Mouse (Mus musculus) MEL (cell line): ENCODE results near the gene Btg3. TPM values are rescaled to one million over a fixed set of nuclear protein-coding genes. Genes with fewer than 3 reads are reported as not detected.
A peak's percentile ranks its signal among the peaks of the same experiment; 100 is the strongest.
"Not testable (repeated sequence)": the region's sequence is repeated elsewhere in the genome, so short reads cannot be mapped to it uniquely, and the experiment has no call there.

Experiments used
- DNase-seq: peaks from one replicate; pipeline ENCODE4 v3.0.0; 2011; ENCODE audit warnings: low read depth, low spot score
- H3K27ac ChIP-seq: 2 replicates; pipeline ENCODE4 v1.5.1; 2012; ENCODE audit warnings: low read depth, mild to moderate bottlenecking, control low read depth, low read length, moderate library complexity; ENCODE audit not compliant: control insufficient read depth
- H3K27me3 ChIP-seq, 2 experiments: fragments of 150-350 bp in 1 of 2; sonication (generic) in 1 of 2; 2 replicates each; pipeline ENCODE4 v1.6.1; 2012; ENCODE audit warnings: low read length in 2 of 2, mild to moderate bottlenecking in 2 of 2, improper control_type of control experiment in 1 of 2, moderate library complexity in 1 of 2; ENCODE audit not compliant: insufficient read depth in 2 of 2, control insufficient read depth in 1 of 2
- H3K36me3 ChIP-seq, 2 experiments: 2 replicates each; pipeline ENCODE4 v1.6.1; 2012 to 2014; ENCODE audit warnings: low read length in 2 of 2, improper control_type of control experiment in 1 of 2, inconsistent platforms in 1 of 2, mild to moderate bottlenecking in 1 of 2; ENCODE audit not compliant: insufficient read depth in 2 of 2, control insufficient read depth in 1 of 2
- H3K4me1 ChIP-seq, 2 experiments: fragments of 150-350 bp in 1 of 2; sonication (generic) in 1 of 2; 2 replicates each; pipeline ENCODE4 v1.6.1; 2012; ENCODE audit warnings: low read length in 2 of 2, improper control_type of control experiment in 1 of 2, mild to moderate bottlenecking in 1 of 2; ENCODE audit not compliant: insufficient read depth in 2 of 2, control insufficient read depth in 1 of 2
- H3K4me3 ChIP-seq, 2 experiments: fragments of 150-350 bp in 1 of 2; sonication (generic) in 1 of 2; 2 replicates each; pipeline ENCODE4 v1.5.1; 2012; ENCODE audit warnings: low read depth in 2 of 2, low read length in 2 of 2, mild to moderate bottlenecking in 2 of 2, moderate library complexity in 2 of 2, control low read depth in 1 of 2, improper control_type of control experiment in 1 of 2; ENCODE audit not compliant: control insufficient read depth in 1 of 2, insufficient read depth in 1 of 2
- H3K79me2 ChIP-seq: 2 replicates; pipeline ENCODE4 v1.6.1; 2012; ENCODE audit warnings: mild to moderate bottlenecking, low read length, moderate library complexity; ENCODE audit not compliant: control insufficient read depth, poor library complexity, insufficient read depth
- H3K9ac ChIP-seq: 2 replicates; pipeline ENCODE4 v1.6.1; 2012; ENCODE audit warnings: low read depth, mild to moderate bottlenecking, control low read depth, low read length, moderate library complexity; ENCODE audit not compliant: control insufficient read depth, poor library complexity, severe bottlenecking
- H3K9me3 ChIP-seq: fragments of 150-350 bp; sonication (generic); replicated peaks from 2 replicates; pipeline ENCODE4 v1.6.1; 2012; ENCODE audit warnings: mild to moderate bottlenecking, low read length, improper control_type of control experiment, moderate library complexity; ENCODE audit not compliant: insufficient read depth
- CHD1 ChIP-seq: IDR thresholded peaks from 2 replicates; pipeline ENCODE4 v1.6.1; 2012; ENCODE audit warnings: low read depth, mild to moderate bottlenecking, inconsistent platforms, low read length, improper control_type of control experiment
- CHD2 ChIP-seq: IDR thresholded peaks from 2 replicates; pipeline ENCODE4 v1.6.1; 2011; ENCODE audit warnings: low read length, improper control_type of control experiment
- CTCF ChIP-seq, 3 experiments: IDR thresholded peaks in 2 of 3; conservative IDR thresholded peaks in 1 of 3; 2 replicates each; pipeline ENCODE4 v1.5.1; 2011 to 2012; ENCODE audit warnings: low read length in 3 of 3, low read depth in 2 of 3, mild to moderate bottlenecking in 2 of 3, improper control_type of control experiment in 1 of 3, inconsistent platforms in 1 of 3, mixed read lengths in 1 of 3, moderate library complexity in 1 of 3; ENCODE audit not compliant: control insufficient read depth in 1 of 3, insufficient read depth in 1 of 3, poor library complexity in 1 of 3, severe bottlenecking in 1 of 3
- EP300 ChIP-seq, 2 experiments: IDR thresholded peaks; 2 replicates each; pipeline ENCODE4 v1.6.1; 2011; ENCODE audit warnings: improper control_type of control experiment in 2 of 2, low read length in 2 of 2, low read depth in 1 of 2, mild to moderate bottlenecking in 1 of 2
- GABPA ChIP-seq: IDR thresholded peaks from 2 replicates; pipeline ENCODE4 v1.6.1; 2012; ENCODE audit warnings: low read depth, mild to moderate bottlenecking, inconsistent platforms, low read length, improper control_type of control experiment, moderate library complexity
- HCFC1 ChIP-seq: IDR thresholded peaks from 2 replicates; pipeline ENCODE4 v1.6.1; 2012; ENCODE audit warnings: low read depth, mild to moderate bottlenecking, inconsistent platforms, low read length, improper control_type of control experiment, moderate library complexity
- JUND ChIP-seq: IDR thresholded peaks from 2 replicates; pipeline ENCODE4 v1.6.1; 2011; ENCODE audit warnings: low read depth, mild to moderate bottlenecking, improper control_type of control experiment, low read length
- KAT2A ChIP-seq: conservative IDR thresholded peaks from 2 replicates; pipeline ENCODE4 v1.6.1; 2012; ENCODE audit warnings: low read depth, low read length, improper control_type of control experiment, inconsistent platforms
- MAX ChIP-seq: IDR thresholded peaks from 2 replicates; pipeline ENCODE4 v1.6.1; 2011; ENCODE audit warnings: low read length, improper control_type of control experiment
- MAZ ChIP-seq: IDR thresholded peaks from 2 replicates; pipeline ENCODE4 v1.6.1; 2012; ENCODE audit warnings: low read depth, mild to moderate bottlenecking, inconsistent platforms, low read length, improper control_type of control experiment
- MEF2A ChIP-seq: IDR thresholded peaks from 2 replicates; pipeline ENCODE4 v1.6.1; 2014; ENCODE audit warnings: low read depth, mild to moderate bottlenecking, inconsistent platforms, low read length, improper control_type of control experiment; ENCODE audit not compliant: poor library complexity, insufficient replicate concordance, severe bottlenecking; ENCODE audit errors: extremely low read depth
- MXI1 ChIP-seq: IDR thresholded peaks from 2 replicates; pipeline ENCODE4 v1.6.1; 2011; ENCODE audit warnings: mild to moderate bottlenecking, low read depth, low read length, improper control_type of control experiment
- MYC ChIP-seq: IDR thresholded peaks from 2 replicates; pipeline ENCODE4 v1.6.1; 2011; ENCODE audit warnings: low read depth, mild to moderate bottlenecking, low read length, improper control_type of control experiment, moderate library complexity
- NELFE ChIP-seq: IDR thresholded peaks from 2 replicates; pipeline ENCODE4 v1.6.1; 2011; ENCODE audit warnings: low read depth, low read length, improper control_type of control experiment
- POLR2A ChIP-seq, 2 experiments: IDR thresholded peaks; 2 replicates each; pipeline ENCODE4 v1.6.1; 2011 to 2012; ENCODE audit warnings: low read length in 2 of 2, mild to moderate bottlenecking in 2 of 2, control low read depth in 1 of 2, improper control_type of control experiment in 1 of 2, low read depth in 1 of 2, moderate library complexity in 1 of 2; ENCODE audit not compliant: control insufficient read depth in 1 of 2, insufficient read depth in 1 of 2, poor library complexity in 1 of 2
- RCOR1 ChIP-seq: IDR thresholded peaks from 2 replicates; pipeline ENCODE4 v1.6.1; 2012; ENCODE audit warnings: low read depth, mild to moderate bottlenecking, inconsistent platforms, low read length, improper control_type of control experiment
- SMC3 ChIP-seq: IDR thresholded peaks from 2 replicates; pipeline ENCODE4 v1.6.1; 2011; ENCODE audit warnings: low read depth, low read length, improper control_type of control experiment
- TBP ChIP-seq: IDR thresholded peaks from 2 replicates; pipeline ENCODE4 v1.8.0; 2011; ENCODE audit warnings: low read depth, low read length, improper control_type of control experiment
- TCF12 ChIP-seq: IDR thresholded peaks from 2 replicates; pipeline ENCODE4 v1.6.1; 2014; ENCODE audit warnings: low read depth, mild to moderate bottlenecking, inconsistent platforms, low read length, improper control_type of control experiment, moderate library complexity
- USF2 ChIP-seq, 2 experiments: IDR thresholded peaks; 2 replicates each; pipeline ENCODE4 v1.6.1; 2011 to 2012; ENCODE audit warnings: improper control_type of control experiment in 2 of 2, low read length in 2 of 2, borderline replicate concordance in 1 of 2, inconsistent platforms in 1 of 2, low read depth in 1 of 2, mild to moderate bottlenecking in 1 of 2; ENCODE audit not compliant: insufficient read depth in 1 of 2
- ZMIZ1 ChIP-seq: IDR thresholded peaks from 2 replicates; pipeline ENCODE4 v1.6.1; 2012; ENCODE audit warnings: low read depth, mild to moderate bottlenecking, inconsistent platforms, low read length, improper control_type of control experiment, moderate library complexity
- polyA plus RNA-seq, 2 experiments: library from polyadenylated mRNA; stranded (reverse) in 1 of 2; unstranded in 1 of 2; fragments of >175 nt in 1 of 2; fragments of >200 nt in 1 of 2; gene quantifications; 2 replicates each; pipeline versions ENCODE4 v1.2.1 to v1.2.4; 2012; ENCODE audit warnings: low replicate concordance in 2 of 2, low read depth in 1 of 2; ENCODE audit not compliant: insufficient read length in 2 of 2, insufficient read depth in 1 of 2, missing spikeins in 1 of 2
- total RNA-seq: library from RNA; depleted of rRNA; stranded (reverse); fragments of 300-350 nt; gene quantifications from 2 replicates; pipeline ENCODE4 v1.2.3, GENCODE M21; 2012

Gene Btg3
- total and polyA plus RNA-seq, 3 experiments: 8.5 to 17.5 TPM; not detected in 1

DNA sequence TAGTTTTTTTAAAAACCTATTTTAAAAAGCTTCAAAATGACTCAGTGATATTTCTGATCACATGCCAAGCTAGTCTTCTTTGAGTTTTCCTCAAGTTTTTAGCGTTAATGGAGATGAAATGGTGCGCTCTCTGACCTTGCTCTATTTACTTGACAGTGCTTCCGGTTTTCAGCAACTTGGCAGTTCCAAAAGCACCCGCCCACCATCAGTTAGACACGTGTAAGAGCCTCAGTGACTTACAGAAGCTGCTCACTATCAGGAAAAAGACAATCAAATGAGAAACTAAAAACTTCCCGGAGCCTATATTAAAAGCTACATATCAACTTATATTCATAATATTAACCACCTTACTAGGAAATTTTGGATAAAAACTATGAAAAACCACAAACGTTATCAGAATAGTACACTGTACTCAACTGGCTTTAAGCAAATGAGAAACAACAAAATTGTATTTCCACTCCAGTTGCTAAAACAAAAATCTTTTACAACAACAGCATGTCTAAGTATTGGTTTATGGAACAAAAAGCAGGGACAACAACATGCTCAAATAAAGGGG, 5.4 kb downstream of the Btg3 start (continued):
- TF ChIP-seq JUND (no peak), POLR2A (IDR thresholded peaks at IDR 0.05; ENCODE audit: control insufficient read depth in 1 of 2, insufficient read depth in 1 of 2, low read depth in 1 of 2, low read length in 2 of 2, poor library complexity in 1 of 2) (no peak), CTCF (IDR thresholded peaks at IDR 0.05 in 2 of 3, conservative IDR thresholded peaks at IDR 0.05 in 1 of 3; ENCODE audit: control insufficient read depth in 1 of 3, insufficient read depth in 1 of 3, low read depth in 2 of 3, low read length in 3 of 3, poor library complexity in 1 of 3, severe bottlenecking in 1 of 3) (no peak)

DNA sequence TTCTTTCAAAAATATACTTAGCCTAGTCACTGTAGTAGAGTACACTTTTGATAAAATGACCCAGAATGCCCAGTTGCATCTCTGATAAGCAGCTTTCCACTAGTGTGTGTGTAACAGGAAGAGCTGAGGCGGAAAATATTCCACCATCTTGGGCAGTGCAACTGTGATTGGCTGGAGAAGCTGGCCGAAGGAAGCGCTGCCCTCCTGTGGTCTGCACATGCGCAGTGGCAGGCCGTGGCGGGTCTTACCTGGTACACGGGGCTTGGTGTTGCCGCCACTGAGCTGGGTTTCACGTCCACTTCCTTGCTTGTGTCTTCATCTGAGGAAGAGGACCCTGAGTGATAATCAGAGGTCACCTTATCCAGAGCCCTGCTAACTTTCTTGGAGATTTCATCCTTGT, 12.4 kb downstream of the Btg3 start:
- H3K27ac ChIP-seq, H3K79me2 ChIP-seq, H3K4me3 ChIP-seq, H3K27me3 ChIP-seq, DNase-seq, H3K4me1 ChIP-seq, H3K9me3 ChIP-seq, H3K9ac ChIP-seq: not testable (repeated sequence)
- TF ChIP-seq CTCF (IDR thresholded peaks at IDR 0.05 in 2 of 3, conservative IDR thresholded peaks at IDR 0.05 in 1 of 3; ENCODE audit: control insufficient read depth in 1 of 3, insufficient read depth in 1 of 3, low read depth in 2 of 3, low read length in 3 of 3, poor library complexity in 1 of 3, severe bottlenecking in 1 of 3): 0 out of 6 replicates have a peak, but pooled peaks of 1 of the 3 experiments have one; percentile 16
- peaks cover 0 to 56% of the 10 kb centered on the region in 2 experiments; a peak in 2 of 4 replicates for H3K36me3 ChIP-seq

DNA sequence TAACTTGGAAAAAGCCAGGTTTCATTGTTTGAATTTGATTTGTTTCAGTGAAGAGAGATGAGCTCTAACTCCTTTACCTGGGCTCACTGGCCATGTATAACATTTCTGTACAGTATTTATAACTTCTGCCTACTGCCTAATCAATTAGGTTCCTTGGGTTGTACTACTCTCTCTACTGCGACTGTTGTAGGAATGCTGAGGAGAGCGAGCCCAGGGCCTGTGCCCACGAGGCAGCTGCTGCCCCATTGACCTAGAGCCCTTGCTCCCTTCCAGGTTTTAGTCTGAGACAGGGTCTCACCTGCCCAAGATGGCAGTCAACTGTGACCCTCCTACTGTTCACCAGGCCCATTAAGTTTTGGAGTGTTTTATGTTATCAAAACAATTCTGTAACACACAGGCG, 15.5 kb downstream of the Btg3 start:
- H3K27ac ChIP-seq: no peak overlapping the region
- TF ChIP-seq MEF2A (no peak), MYC (no peak), POLR2A (IDR thresholded peaks at IDR 0.05; ENCODE audit: control insufficient read depth in 1 of 2, insufficient read depth in 1 of 2, low read depth in 1 of 2, low read length in 2 of 2, poor library complexity in 1 of 2) (no peak), MAX (no peak), JUND (no peak), TCF12 (no peak), CHD2 (no peak), EP300 (IDR thresholded peaks at IDR 0.05; ENCODE audit: low read depth in 1 of 2, low read length in 2 of 2) (no peak), CHD1 (no peak), SMC3 (no peak), HCFC1 (no peak), MXI1 (no peak), USF2 (IDR thresholded peaks at IDR 0.05; ENCODE audit: borderline replicate concordance in 1 of 2, insufficient read depth in 1 of 2, low read depth in 1 of 2, low read length in 2 of 2) (no peak), RCOR1 (no peak), ZMIZ1 (no peak), TBP (no peak), KAT2A (no peak), NELFE (no peak), MAZ (no peak), GABPA (no peak)
- TF ChIP-seq, all 39 proteins: peak for 0
- no peak overlapping the region for H3K9ac ChIP-seq
- no peaks in the 10 kb centered on the region for H3K4me1 ChIP-seq
- DNase-seq: no peak
- no peak overlapping the region for H3K4me3 ChIP-seq
- H3K36me3 ChIP-seq: peaks cover 0 to 51% of the 10 kb centered on the region in 2 experiments; a peak in 2 of 4 replicates
- no peaks in the 10 kb centered on the region for H3K9me3 ChIP-seq
- H3K79me2 ChIP-seq: no peaks in the 10 kb centered on the region
- no peaks in the 10 kb centered on the region for H3K27me3 ChIP-seq
